Mouse (Mus musculus) hindbrain, embryonic 12.5 days (tissue): ENCODE data around the gene Eif2s1. TPM values are rescaled to one million over a fixed set of nuclear protein-coding genes. Genes with fewer than 3 reads are reported as not detected.

ENCODE experiments used
- ATAC-seq: fragments of 200-750 bp; cut with Nextera tagmentation; 2 replicates; pipeline ENCODE4 v1.8.0; 2017; ENCODE audit warnings: moderate TSS enrichment; ENCODE audit not compliant: low FRiP score
- H3K27ac ChIP-seq: fragments of 300-500 bp; sonication (generic); 2 replicates; pipeline ENCODE4 v1.5.1; 2016; ENCODE audit warnings: mild to moderate bottlenecking
- H3K27me3 ChIP-seq: fragments of 300-500 bp; sonication (generic); 2 replicates; pipeline ENCODE4 v1.6.1; 2016; ENCODE audit warnings: mild to moderate bottlenecking
- H3K36me3 ChIP-seq: fragments of 300-500 bp; sonication (generic); 2 replicates; pipeline ENCODE4 v1.6.1; 2016; ENCODE audit warnings: mild to moderate bottlenecking
- H3K4me1 ChIP-seq: fragments of 300-500 bp; sonication (generic); 2 replicates; pipeline ENCODE4 v1.6.1; 2016
- H3K4me2 ChIP-seq: fragments of 300-500 bp; sonication (generic); replicated peaks from 2 replicates; pipeline ENCODE4 v1.6.1; 2016; ENCODE audit warnings: mild to moderate bottlenecking
- H3K4me3 ChIP-seq: fragments of 300-500 bp; sonication (generic); 2 replicates; pipeline ENCODE4 v1.5.1; 2016; ENCODE audit warnings: mild to moderate bottlenecking
- H3K9ac ChIP-seq: fragments of 300-500 bp; sonication (generic); 2 replicates; pipeline ENCODE4 v1.6.1; 2016; ENCODE audit warnings: mild to moderate bottlenecking, moderate library complexity
- H3K9me3 ChIP-seq: fragments of 300-500 bp; sonication (generic); replicated peaks from 2 replicates; pipeline ENCODE4 v1.6.1; 2016; ENCODE audit warnings: mild to moderate bottlenecking
- WGBS: fragments of 180-500 bp; shearing (Covaris S2); methylation state at CpG from one replicate; pipeline ENCODE4 v1.1.7; 2016; 5-methylcytosine and 5-hydroxymethylcytosine counted together
- polyA plus RNA-seq: library from polyadenylated mRNA; unstranded; fragments of >200 nt; fragmentation: Nextera tagmentation; extraction: Ambion mirVana; gene quantifications from 2 replicates; pipeline ENCODE4 v1.2.1, GENCODE M21; 2016

Eif2s1 gene
- polyA plus RNA-seq: 161 TPM in 2 replicates

GRCm38 (mm10) chr12:78861496-78862253 is at the start of gene Eif2s1, which contains the start of gene Atp6v1d:
Gene Eif2s1, plus strand, starts transcription at chr12:78861819.
Gene Atp6v1d, minus strand, starts transcription at chr12:78861638.
- Histone ChIP-seq H3K27ac (peak within 1 kb of the TSS; percentile 84), H3K4me2 (peak within 1 kb of the TSS; percentile 82), H3K4me3 (peak within 1 kb of the TSS; percentile 86), H3K4me1 (peaks cover 22% of the 10 kb centered on the region), H3K9me3 (no peaks in the 10 kb centered on the region), H3K36me3 (peaks cover 3% of the 10 kb centered on the region; the same call in 1 of the 2 replicates), H3K9ac (peak within 1 kb of the TSS; percentile 86), H3K27me3 (no peaks in the 10 kb centered on the region)
- ATAC-seq: peak; percentile 100
- under 1% methylated on average over 55 of the region's 55 CpGs for WGBS

GRCm38 (mm10) chr12:78814437-78814836 is 47.2 kb upstream of the Eif2s1 start:
- no peak overlapping the region for H3K4me2 ChIP-seq
- no peaks in the 10 kb centered on the region for H3K27me3 ChIP-seq
- H3K9ac ChIP-seq: no peak overlapping the region
- no peak for ATAC-seq
- no peak overlapping the region for H3K27ac ChIP-seq
- H3K9me3 ChIP-seq: no peaks in the 10 kb centered on the region
- H3K4me1 ChIP-seq: no peaks in the 10 kb centered on the region
- no peaks in the 10 kb centered on the region for H3K36me3 ChIP-seq
- no peak overlapping the region for H3K4me3 ChIP-seq

- Histone ChIP-seq H3K4me3 (no peak overlapping the region), H3K9ac (no peak overlapping the region), H3K27me3 (no peaks in the 10 kb centered on the region), H3K4me2 (no peak overlapping the region), H3K27ac (no peak overlapping the region), H3K36me3 (peaks cover 36% of the 10 kb centered on the region), H3K9me3 (no peaks in the 10 kb centered on the region), H3K4me1 (no peaks in the 10 kb centered on the region)
- 93% methylated on average over 2 of the region's 2 CpGs for WGBS
- ATAC-seq: no peak
Observed at GRCm38 (mm10) chr12:78834496-78834895, 27.1 kb upstream of the Eif2s1 start.

GRCm38 (mm10) chr12:78839906-78840305 is 21.7 kb upstream of the Eif2s1 start:
- Histone ChIP-seq H3K4me2 (no peak overlapping the region), H3K9ac (no peak overlapping the region), H3K27ac (no peak overlapping the region), H3K4me1 (no peaks in the 10 kb centered on the region), H3K9me3 (no peaks in the 10 kb centered on the region), H3K4me3 (no peak overlapping the region), H3K36me3 (peaks cover 61% of the 10 kb centered on the region), H3K27me3 (no peaks in the 10 kb centered on the region)
- WGBS: 94% methylated on average over 4 of the region's 4 CpGs
- no peak for ATAC-seq

DNA sequence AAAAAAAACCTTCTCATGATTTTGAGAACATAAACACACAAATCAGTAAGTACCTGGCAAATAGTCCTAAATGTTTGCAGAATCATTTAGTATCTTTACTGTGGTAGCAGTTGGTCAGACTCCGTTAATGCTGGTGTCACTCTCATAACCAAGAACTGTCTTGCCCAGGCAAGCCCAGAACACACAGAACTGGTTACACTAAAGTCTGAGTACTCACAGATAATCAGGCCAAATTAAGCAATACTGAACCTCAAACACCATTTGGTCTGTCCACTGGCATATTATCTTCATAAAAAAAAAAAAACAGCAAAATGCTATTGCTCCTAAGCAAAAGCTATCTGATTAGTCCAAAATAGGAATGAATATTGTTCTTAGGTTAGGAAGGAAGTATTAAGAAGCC is 19.2 kb upstream of the Eif2s1 start:
- Histone ChIP-seq H3K4me2 (no peak overlapping the region), H3K4me3 (no peak overlapping the region), H3K27ac (no peak overlapping the region), H3K9ac (no peak overlapping the region), H3K9me3 (no peaks in the 10 kb centered on the region), H3K4me1 (no peaks in the 10 kb centered on the region), H3K36me3 (peaks cover 64% of the 10 kb centered on the region), H3K27me3 (no peaks in the 10 kb centered on the region)
- no peak for ATAC-seq
- WGBS: 95% methylated on average over 1 of the region's 1 CpGs

GRCm38 (mm10) chr12:78848246-78848645 is 13.4 kb upstream of the Eif2s1 start:
- no peaks in the 10 kb centered on the region for H3K27me3 ChIP-seq
- peaks cover 59% of the 10 kb centered on the region for H3K36me3 ChIP-seq
- no peak overlapping the region for H3K9ac ChIP-seq
- no peak for ATAC-seq
- no peaks in the 10 kb centered on the region for H3K9me3 ChIP-seq
- H3K4me1 ChIP-seq: no peaks in the 10 kb centered on the region
- 92% methylated on average over 4 of the region's 4 CpGs for WGBS
- no peak overlapping the region for H3K4me3 ChIP-seq
- no peak overlapping the region for H3K27ac ChIP-seq
- no peak overlapping the region for H3K4me2 ChIP-seq

DNA sequence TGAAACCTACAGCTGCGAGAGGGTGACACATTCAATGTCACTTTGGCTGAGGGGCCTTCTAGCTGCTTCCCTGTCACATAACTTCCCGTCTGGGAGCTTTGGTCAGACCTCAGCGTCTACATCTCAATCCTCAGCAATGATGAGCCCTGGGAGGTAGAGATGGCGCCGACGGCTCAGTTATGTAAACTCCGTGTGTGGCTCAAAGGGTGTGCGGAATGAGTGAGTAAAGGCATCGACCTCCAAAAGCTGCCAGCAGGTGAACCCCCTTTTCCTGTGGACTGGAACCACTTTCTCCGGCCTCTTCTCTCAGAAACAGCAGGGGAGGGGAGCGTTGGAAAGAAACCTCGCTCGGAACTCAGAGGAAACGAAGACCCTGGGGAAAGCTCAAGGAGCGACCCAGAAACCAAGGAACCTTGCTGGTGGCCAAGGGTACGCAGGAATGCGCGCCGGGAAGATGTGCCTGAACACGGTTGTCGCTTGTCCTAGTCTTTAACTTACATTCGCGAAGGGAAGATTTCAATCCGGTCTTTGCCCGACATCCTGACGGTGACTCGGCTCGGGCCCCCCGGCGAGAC is 611 bp upstream of the Eif2s1 start:
- peak; percentile 46 for ATAC-seq
- Histone ChIP-seq H3K4me2 (peak overlapping the region; percentile 82), H3K4me1 (peaks cover 22% of the 10 kb centered on the region), H3K36me3 (peaks cover 6% of the 10 kb centered on the region; the same call in 1 of the 2 replicates), H3K27me3 (no peaks in the 10 kb centered on the region), H3K9ac (peak overlapping the region; percentile 76), H3K27ac (peak overlapping the region; percentile 46; the same call in 1 of the 2 replicates), H3K9me3 (no peaks in the 10 kb centered on the region), H3K4me3 (peak overlapping the region; percentile 86)
- WGBS: under 1% methylated on average over 30 of the region's 30 CpGs

DNA sequence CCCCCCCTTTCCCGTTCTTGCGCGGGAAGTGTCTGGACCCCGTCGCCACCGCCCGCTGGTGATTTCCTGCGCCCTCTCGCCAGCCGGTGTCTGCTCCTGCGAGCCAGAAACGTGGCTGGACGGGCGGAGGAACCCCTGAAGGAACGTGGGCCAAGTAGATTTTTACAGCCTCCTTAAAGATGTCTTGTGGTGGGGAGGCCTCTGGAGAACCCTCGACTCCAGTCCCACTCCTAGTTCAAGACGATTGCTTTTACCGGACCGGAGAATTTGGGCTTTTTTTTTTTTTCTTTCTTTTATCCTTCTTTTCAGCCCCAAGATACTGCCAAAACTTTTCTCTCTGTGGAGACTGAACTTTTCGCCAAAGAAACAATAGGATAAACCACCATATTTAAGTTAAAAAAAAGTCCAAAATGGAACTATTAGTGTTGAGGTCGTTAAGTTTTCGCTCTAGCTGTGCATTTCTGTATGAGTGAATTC is 673 bp downstream of the Eif2s1 start:
- Histone ChIP-seq H3K4me3 (peak overlapping the region; percentile 86), H3K4me1 (peaks cover 22% of the 10 kb centered on the region), H3K27ac (peak overlapping the region; percentile 84), H3K36me3 (no peaks in the 10 kb centered on the region; the same call in none of the 2 replicates), H3K9ac (peak overlapping the region; percentile 86), H3K4me2 (peak overlapping the region; percentile 58), H3K27me3 (no peaks in the 10 kb centered on the region), H3K9me3 (no peaks in the 10 kb centered on the region)
- under 1% methylated on average over 22 of the region's 22 CpGs for WGBS
- no peak for ATAC-seq

- Histone ChIP-seq H3K9ac (no peak overlapping the region), H3K9me3 (no peaks in the 10 kb centered on the region), H3K36me3 (peaks cover 17% of the 10 kb centered on the region), H3K4me2 (no peak overlapping the region), H3K27me3 (no peaks in the 10 kb centered on the region), H3K27ac (no peak overlapping the region), H3K4me1 (peaks cover 11% of the 10 kb centered on the region), H3K4me3 (no peak overlapping the region)
- WGBS: 97% methylated on average over 1 of the region's 1 CpGs
- ATAC-seq: no peak
Observed at GRCm38 (mm10) chr12:78865434-78865833, 3.8 kb downstream of the Eif2s1 start.

- no peak overlapping the region for H3K4me2 ChIP-seq
- no peak for ATAC-seq
- H3K9me3 ChIP-seq: no peaks in the 10 kb centered on the region
- H3K36me3 ChIP-seq: peaks cover 27% of the 10 kb centered on the region
- H3K27me3 ChIP-seq: no peaks in the 10 kb centered on the region
- no peak overlapping the region for H3K9ac ChIP-seq
- H3K4me1 ChIP-seq: peaks cover 2% of the 10 kb centered on the region
- 92% methylated on average over 1 of the region's 1 CpGs for whole genome bisulfite sequencing
- H3K4me3 ChIP-seq: no peak overlapping the region
- no peak overlapping the region for H3K27ac ChIP-seq
Observed at GRCm38 (mm10) chr12:78868115-78868514, 6.5 kb downstream of the Eif2s1 start.

DNA sequence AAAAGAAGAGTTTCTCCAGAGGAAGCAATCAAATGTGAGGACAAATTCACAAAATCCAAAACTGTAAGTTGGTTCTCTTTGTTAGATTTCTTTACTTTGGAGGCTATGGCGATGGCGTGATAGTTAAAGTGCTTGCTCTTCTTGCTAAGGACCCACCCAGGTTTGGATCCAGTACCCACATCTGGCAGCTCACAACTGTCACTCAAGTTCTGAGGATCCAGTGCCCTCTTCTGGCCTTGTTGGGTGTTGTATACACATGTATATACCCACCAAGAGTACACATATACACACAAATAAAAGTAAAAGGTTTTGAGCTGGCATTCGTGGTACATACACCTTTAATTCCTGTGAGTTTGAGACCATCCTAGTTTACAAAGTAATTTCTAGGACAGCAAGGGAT is 13.0 kb downstream of the Eif2s1 start:
- 100% methylated on average over 3 of the region's 3 CpGs for WGBS
- H3K4me3 ChIP-seq: no peak overlapping the region
- no peak overlapping the region for H3K9ac ChIP-seq
- no peak for ATAC-seq
- no peaks in the 10 kb centered on the region for H3K9me3 ChIP-seq
- H3K27me3 ChIP-seq: no peaks in the 10 kb centered on the region
- no peak overlapping the region for H3K27ac ChIP-seq
- H3K4me1 ChIP-seq: no peaks in the 10 kb centered on the region
- H3K4me2 ChIP-seq: no peak overlapping the region
- peaks cover 50% of the 10 kb centered on the region for H3K36me3 ChIP-seq

DNA sequence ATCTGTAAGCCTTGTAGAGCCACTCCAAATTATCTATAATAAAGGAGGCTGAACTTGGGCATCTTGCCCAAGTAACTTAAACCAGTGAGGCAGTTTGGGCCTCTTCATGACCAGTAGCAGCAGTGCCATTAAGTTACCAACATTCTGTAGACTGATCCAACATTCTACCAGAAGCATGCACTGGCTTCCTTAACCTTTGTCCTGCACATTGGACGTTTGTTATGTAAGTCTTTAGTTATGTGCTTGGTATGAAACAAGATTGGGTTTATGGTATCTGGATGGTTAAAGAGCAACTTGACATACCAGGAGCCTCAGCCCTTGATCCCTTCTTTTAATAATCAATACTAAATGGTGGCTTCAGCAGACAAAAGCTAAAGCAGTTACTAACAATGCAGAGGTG is 28.4 kb downstream of the Eif2s1 start:
- no peaks in the 10 kb centered on the region for H3K4me1 ChIP-seq
- H3K9me3 ChIP-seq: no peaks in the 10 kb centered on the region; the same call in 1 of the 2 replicates
- no peak overlapping the region for H3K9ac ChIP-seq
- no peak for ATAC-seq
- no peaks in the 10 kb centered on the region for H3K27me3 ChIP-seq
- H3K4me2 ChIP-seq: no peak overlapping the region
- WGBS: 71% methylated on average over 1 of the region's 1 CpGs
- peaks cover 15% of the 10 kb centered on the region; the same call in 1 of the 2 replicates for H3K36me3 ChIP-seq
- H3K27ac ChIP-seq: no peak overlapping the region
- no peak overlapping the region for H3K4me3 ChIP-seq
